Mouse (Mus musculus) neural tube, embryonic 13.5 days (tissue): ENCODE results near the gene Tnfrsf17. TPM values are rescaled to one million over a fixed set of nuclear protein-coding genes. Genes with fewer than 3 reads are reported as not detected.
"Not testable (repeated sequence)": the region's sequence is repeated elsewhere in the genome, so short reads cannot be mapped to it uniquely, and the experiment has no call there.

Source experiments
- ATAC-seq: fragments of 200-750 bp; cut with Nextera tagmentation; 2 replicates; pipeline ENCODE4 v1.8.0; 2017; ENCODE audit warnings: low read depth, mild to moderate bottlenecking, moderate TSS enrichment, moderate library complexity
- H3K27ac ChIP-seq: fragments of 300-500 bp; sonication (generic); replicated peaks from 2 replicates; pipeline ENCODE4 v1.5.1; 2015; ENCODE audit warnings: moderate library complexity, mild to moderate bottlenecking, inconsistent platforms
- H3K27me3 ChIP-seq: fragments of 300-500 bp; sonication (generic); 2 replicates; pipeline ENCODE4 v1.6.1; 2015; ENCODE audit warnings: mild to moderate bottlenecking, inconsistent platforms
- H3K36me3 ChIP-seq: fragments of 300-500 bp; sonication (generic); 2 replicates; pipeline ENCODE4 v1.6.1; 2015; ENCODE audit warnings: mild to moderate bottlenecking, inconsistent platforms
- H3K4me1 ChIP-seq: fragments of 300-500 bp; sonication (generic); replicated peaks from 2 replicates; pipeline ENCODE4 v1.6.1; 2015; ENCODE audit warnings: inconsistent platforms
- H3K4me2 ChIP-seq: fragments of 300-500 bp; sonication (generic); 2 replicates; pipeline ENCODE4 v1.6.1; 2015; ENCODE audit warnings: inconsistent platforms, mild to moderate bottlenecking, moderate library complexity
- H3K4me3 ChIP-seq: fragments of 300-500 bp; sonication (generic); 2 replicates; pipeline ENCODE4 v1.5.1; 2015; ENCODE audit warnings: mild to moderate bottlenecking, inconsistent platforms
- H3K9ac ChIP-seq: fragments of 300-500 bp; sonication (generic); 2 replicates; pipeline ENCODE4 v1.6.1; 2015; ENCODE audit warnings: moderate library complexity, mild to moderate bottlenecking, inconsistent platforms
- H3K9me3 ChIP-seq: fragments of 300-500 bp; sonication (generic); 2 replicates; pipeline ENCODE4 v1.6.1; 2016; ENCODE audit warnings: inconsistent platforms
- WGBS: fragments of 180-500 bp; shearing (Covaris S2); methylation state at CpG from one replicate; pipeline ENCODE4 v1.1.7; 2015; 5-methylcytosine and 5-hydroxymethylcytosine counted together
- polyA plus RNA-seq: library from polyadenylated mRNA; unstranded; fragments of >200 nt; fragmentation: Nextera tagmentation; extraction: Ambion mirVana; gene quantifications from 2 replicates; pipeline ENCODE4 v1.2.1, GENCODE M21; 2015

Gene Tnfrsf17
- polyA plus RNA-seq, 1 experiment from 2014 or later = 0.33 TPM

DNA sequence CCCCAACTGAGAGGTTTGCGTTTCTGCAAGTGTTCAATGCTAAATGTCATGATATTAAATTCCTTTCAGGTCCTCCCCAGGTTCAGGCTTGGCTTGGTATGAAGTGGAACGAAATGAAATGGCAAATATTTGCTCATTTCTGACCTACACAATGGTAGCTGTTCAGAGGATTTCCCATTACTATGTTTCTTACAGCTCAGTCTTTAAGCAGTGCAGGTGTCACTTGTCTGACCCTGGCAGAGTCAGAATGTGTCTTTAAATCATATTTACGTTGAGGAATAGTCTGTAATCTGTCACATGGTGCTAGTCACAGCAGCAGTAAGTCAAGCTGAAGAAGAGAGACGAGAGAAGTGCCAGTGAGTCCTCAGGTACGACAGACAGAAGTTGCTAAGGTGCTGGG lies 45.6 kb downstream of the Tnfrsf17 start:
- no peak for ATAC-seq
- no peaks in the 10 kb centered on the region for H3K4me1 ChIP-seq
- WGBS = 80% methylated on average over 5 of the region's 5 CpGs

DNA sequence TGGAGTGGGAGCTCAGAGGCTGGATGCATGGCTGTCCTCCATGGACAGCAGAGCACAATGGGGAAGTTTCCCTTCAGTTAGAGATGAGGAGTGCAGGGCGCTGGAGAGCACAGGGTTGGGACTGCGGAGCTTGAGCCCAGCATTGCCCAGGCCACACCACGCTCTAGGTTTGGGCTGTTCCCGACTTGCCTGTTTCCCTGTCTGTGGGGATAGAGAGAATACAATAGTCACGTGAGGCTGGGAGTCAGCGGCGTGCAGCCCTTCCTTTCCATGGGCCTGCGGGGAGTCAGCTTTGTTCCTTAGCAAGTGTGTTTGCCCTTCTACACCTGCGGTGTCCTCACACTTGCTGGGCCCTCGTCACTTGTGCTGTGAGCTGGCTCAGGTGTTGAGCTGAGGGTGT lies 46.3 kb downstream of the Tnfrsf17 start:
- H3K36me3 ChIP-seq = 0 out of 2 replicates have a peak, but pooled peaks cover 10% of the 10 kb centered on the region
- 26% methylated on average over 10 of the region's 10 CpGs for WGBS
- no peak overlapping the region for H3K27ac ChIP-seq
- no peaks in the 10 kb centered on the region for H3K4me1 ChIP-seq
- H3K27me3 ChIP-seq = no peaks in the 10 kb centered on the region
- ATAC-seq = no peak
- H3K9ac ChIP-seq = no peak overlapping the region
- no peak overlapping the region for H3K4me2 ChIP-seq
- H3K9me3 ChIP-seq = no peaks in the 10 kb centered on the region
- H3K4me3 ChIP-seq = no peak overlapping the region

More for the DNA sequence above, 45.6 kb downstream of the Tnfrsf17 start:
- Histone ChIP-seq H3K4me3 (no peak overlapping the region), H3K36me3 (0 out of 2 replicates have a peak, but pooled peaks cover 10% of the 10 kb centered on the region), H3K27me3 (no peaks in the 10 kb centered on the region), H3K27ac (no peak overlapping the region), H3K4me2 (no peak overlapping the region), H3K9me3 (no peaks in the 10 kb centered on the region), H3K9ac (no peak overlapping the region)

DNA sequence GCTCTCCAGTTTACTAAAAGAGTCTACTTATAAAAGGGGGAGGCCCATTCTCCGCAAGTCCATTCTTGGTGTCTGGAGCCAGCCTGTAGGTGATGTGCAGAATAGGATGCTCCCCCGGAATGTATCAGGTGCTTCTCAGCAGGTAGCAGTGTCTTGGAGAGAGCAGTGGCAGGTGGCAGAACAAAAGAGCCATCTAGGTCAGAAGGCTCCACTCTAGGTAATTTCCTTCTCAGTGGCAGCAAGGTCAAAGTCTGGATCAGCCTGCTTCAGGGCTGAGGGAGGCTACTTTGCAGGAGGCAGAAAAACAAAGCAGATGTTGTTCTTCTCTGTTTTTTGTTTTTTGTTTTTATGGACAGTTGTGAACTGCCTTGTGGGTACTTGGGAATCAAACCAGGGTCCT lies 47.0 kb downstream of the Tnfrsf17 start:
- not testable (repeated sequence) for H3K4me1 ChIP-seq, H3K36me3 ChIP-seq, H3K27me3 ChIP-seq, H3K4me3 ChIP-seq, ATAC-seq, H3K4me2 ChIP-seq, H3K27ac ChIP-seq, H3K9me3 ChIP-seq, H3K9ac ChIP-seq
- 78% methylated on average over 2 of the region's 2 CpGs for WGBS

DNA sequence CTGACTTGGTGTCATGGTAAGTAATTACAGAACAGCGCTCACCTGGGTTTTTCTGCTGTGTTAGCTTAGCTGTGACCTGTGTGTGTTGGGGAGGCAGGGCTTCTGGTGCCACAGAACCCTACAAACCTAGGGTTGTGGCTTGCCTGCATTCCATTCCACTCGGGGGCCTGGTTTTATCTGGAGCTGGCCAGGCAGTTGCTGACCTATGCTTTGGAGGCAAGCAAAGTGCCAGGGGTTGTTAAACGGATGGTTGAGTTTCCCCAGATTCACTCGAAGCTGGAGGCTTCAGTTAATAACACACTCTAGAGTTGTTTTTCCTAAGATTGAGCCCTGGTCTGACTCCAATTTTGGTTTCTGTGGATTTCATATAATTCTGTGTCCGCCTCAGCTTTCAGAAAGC lies 52.0 kb downstream of the Tnfrsf17 start:
- Histone ChIP-seq H3K9me3 (no peaks in the 10 kb centered on the region), H3K4me2 (no peak overlapping the region), H3K36me3 (peaks cover 7% of the 10 kb centered on the region; the same call in 1 of the 2 replicates), H3K4me3 (no peak overlapping the region), H3K27ac (no peak overlapping the region), H3K9ac (no peak overlapping the region), H3K27me3 (no peaks in the 10 kb centered on the region), H3K4me1 (peaks cover 23% of the 10 kb centered on the region)
- 80% methylated on average over 5 of the region's 5 CpGs for WGBS
- ATAC-seq = no peak

DNA sequence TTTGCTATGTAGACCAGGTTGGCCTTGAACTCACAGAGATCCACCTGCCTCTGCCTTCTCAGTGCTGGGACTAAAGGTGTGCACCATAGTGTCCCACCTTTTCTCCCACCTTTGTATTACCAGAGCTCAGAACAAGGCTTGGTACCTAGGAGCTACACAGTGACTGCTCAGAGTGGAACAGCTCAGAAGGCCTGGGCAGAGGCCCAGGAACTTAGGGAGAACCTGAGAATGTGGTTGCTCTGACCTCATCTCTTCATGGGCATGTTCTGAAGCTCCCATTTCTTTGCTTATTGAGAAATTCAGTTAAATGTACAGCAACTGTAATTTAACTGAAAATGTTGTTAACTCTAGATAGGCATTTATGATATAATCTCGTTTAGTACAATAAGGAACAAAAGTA lies 53.2 kb downstream of the Tnfrsf17 start:
- no peak overlapping the region for H3K27ac ChIP-seq
- 65% methylated on average over 1 of the region's 1 CpGs for WGBS
- no peak overlapping the region for H3K4me2 ChIP-seq
- no peak for ATAC-seq
- no peak overlapping the region for H3K9ac ChIP-seq
- no peak overlapping the region for H3K4me3 ChIP-seq
- H3K9me3 ChIP-seq = no peaks in the 10 kb centered on the region
- peaks cover 7% of the 10 kb centered on the region; the same call in 1 of the 2 replicates for H3K36me3 ChIP-seq
- no peaks in the 10 kb centered on the region for H3K27me3 ChIP-seq
- H3K4me1 ChIP-seq = peaks cover 28% of the 10 kb centered on the region

DNA sequence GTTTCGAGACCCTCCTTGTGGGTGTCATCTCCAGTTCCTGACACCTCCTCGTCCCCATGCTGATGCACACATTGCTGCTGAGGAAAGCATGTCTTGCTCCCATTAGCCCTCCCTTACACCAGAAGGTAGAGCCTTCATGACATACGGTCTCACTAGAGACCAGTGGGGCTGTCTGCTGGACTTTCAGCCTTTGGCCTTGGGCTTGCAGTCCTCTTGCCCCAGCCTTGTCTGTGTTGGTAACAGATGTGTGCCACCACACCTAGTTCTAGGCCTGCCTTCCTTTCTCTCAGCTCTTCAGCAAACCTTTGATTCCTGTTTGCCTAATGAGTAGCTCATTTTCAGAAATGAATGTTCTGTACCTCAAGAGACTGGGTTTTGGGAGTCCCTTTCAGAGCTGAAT lies 54.8 kb downstream of the Tnfrsf17 start:
- Histone ChIP-seq H3K4me2 (no peak overlapping the region), H3K4me3 (no peak overlapping the region), H3K9me3 (no peaks in the 10 kb centered on the region), H3K9ac (no peak overlapping the region), H3K36me3 (peaks cover 7% of the 10 kb centered on the region; the same call in 1 of the 2 replicates), H3K27ac (0 out of 2 replicates have a peak overlapping the region, but pooled peaks have one; percentile 68), H3K4me1 (peaks cover 28% of the 10 kb centered on the region), H3K27me3 (no peaks in the 10 kb centered on the region)
- no peak for ATAC-seq
- 92% methylated on average over 3 of the region's 3 CpGs for WGBS

DNA sequence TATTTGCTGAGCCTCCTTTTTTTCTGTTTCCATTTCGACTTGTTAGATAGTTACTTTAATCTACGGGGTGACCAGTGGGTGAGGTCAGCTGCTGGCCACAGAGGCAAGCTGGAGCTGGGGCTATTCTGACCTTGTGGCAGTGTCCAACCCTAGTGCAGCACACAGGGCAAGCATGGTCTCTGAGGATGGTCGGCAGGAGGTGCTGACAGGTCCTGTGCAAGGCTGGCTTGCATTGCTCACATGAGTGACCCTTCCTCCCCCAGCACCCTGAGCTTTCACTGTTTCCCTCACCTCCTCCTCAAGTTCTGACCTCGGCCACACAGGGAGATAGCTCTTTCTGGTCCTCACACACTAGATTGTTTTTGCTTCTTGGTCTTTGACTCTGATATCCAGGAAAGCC lies 55.5 kb downstream of the Tnfrsf17 start:
- Histone ChIP-seq H3K4me2 (no peak overlapping the region), H3K9ac (no peak overlapping the region), H3K9me3 (no peaks in the 10 kb centered on the region), H3K36me3 (peaks cover 7% of the 10 kb centered on the region; the same call in 1 of the 2 replicates), H3K27me3 (no peaks in the 10 kb centered on the region), H3K4me3 (no peak overlapping the region), H3K4me1 (peaks cover 28% of the 10 kb centered on the region), H3K27ac (peak overlapping the region; percentile 68)
- 66% methylated on average over 4 of the region's 4 CpGs for WGBS
- ATAC-seq = no peak

DNA sequence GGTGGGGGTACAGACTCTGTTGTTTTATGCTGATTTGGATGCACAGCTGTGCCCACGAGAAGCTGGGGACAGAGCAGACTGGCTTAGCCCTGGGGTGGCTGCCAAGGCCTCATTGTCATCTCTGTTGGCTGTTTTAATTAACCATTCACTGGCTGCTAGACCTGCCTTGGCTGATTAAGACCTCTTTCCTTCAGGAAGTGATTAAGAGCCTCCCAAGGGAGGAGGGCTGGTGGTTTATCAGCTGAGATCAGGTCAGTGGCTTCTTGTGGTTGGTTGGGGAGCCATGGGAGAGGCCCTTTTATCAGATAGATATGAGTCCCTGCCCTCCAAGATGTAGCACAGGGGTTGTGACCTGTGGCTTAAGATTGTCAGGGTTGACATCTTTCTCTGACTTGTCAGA lies 56.0 kb downstream of the Tnfrsf17 start:
- no peak overlapping the region for H3K4me2 ChIP-seq
- H3K9ac ChIP-seq = no peak overlapping the region
- H3K9me3 ChIP-seq = no peaks in the 10 kb centered on the region
- peak; percentile 83 for ATAC-seq
- H3K27me3 ChIP-seq = no peaks in the 10 kb centered on the region
- peaks cover 7% of the 10 kb centered on the region; the same call in 1 of the 2 replicates for H3K36me3 ChIP-seq
- WGBS = 11% methylated on average over 1 of the region's 1 CpGs
- H3K4me3 ChIP-seq = no peak overlapping the region
- peak overlapping the region; percentile 68 for H3K27ac ChIP-seq
- H3K4me1 ChIP-seq = peaks cover 28% of the 10 kb centered on the region

Other genes with a start within 250 kb of the Tnfrsf17 start
- 41.2 and 41.5 TPM in 2 replicates for gene Litaf, start 247.7 kb upstream of the Tnfrsf17 start, polyA plus RNA-seq
- gene Txndc11, start 179.2 kb upstream of the Tnfrsf17 start, polyA plus RNA-seq = 28.7 and 29.6 TPM in 2 replicates
- gene Zc3h7a, start 137.4 kb upstream of the Tnfrsf17 start, polyA plus RNA-seq = 74.6 and 83.8 TPM in 2 replicates
- gene Rsl1d1, start 110.5 kb upstream of the Tnfrsf17 start, polyA plus RNA-seq = 144 and 164 TPM in 2 replicates
- gene Gspt1, start 59.5 kb upstream of the Tnfrsf17 start, polyA plus RNA-seq = 52.4 and 62.7 TPM in 2 replicates
- gene Snx29, start 9.1 kb downstream of the Tnfrsf17 start, polyA plus RNA-seq = 17.2 and 20.0 TPM in 2 replicates